Mouse (Mus musculus): ENCODE results near the gene Tmigd3.

DNA sequence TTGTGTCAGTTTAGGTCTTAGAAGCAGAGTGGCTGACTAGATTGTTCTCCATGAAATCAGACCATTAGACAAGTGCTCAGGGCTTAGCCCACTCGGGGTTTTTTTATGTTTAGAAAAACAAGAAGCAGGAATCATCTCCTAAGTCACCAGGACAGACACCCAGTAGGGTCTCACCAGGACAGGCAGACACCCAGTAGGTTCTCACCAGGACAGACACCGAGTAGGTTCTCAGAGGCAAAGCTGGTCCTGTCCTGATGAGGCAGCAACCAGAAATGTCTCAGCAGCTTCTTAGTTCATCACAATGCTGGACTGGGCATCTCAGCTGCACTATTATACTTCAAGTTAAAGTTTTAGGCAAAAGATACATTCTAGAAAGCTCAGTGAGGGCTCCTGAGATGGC, 46.0 kb upstream of the Tmigd3 start:
- TF ChIP-seq EP300 (IDR thresholded peaks at IDR 0.05; ENCODE audit: low read length) (no peak), E2F4 (IDR thresholded peaks at IDR 0.05; ENCODE audit: insufficient replicate concordance, low read depth, low read length) (no peak), CHD2 (IDR thresholded peaks at IDR 0.05; ENCODE audit: low read length) (no peak), HCFC1 (IDR thresholded peaks at IDR 0.05; ENCODE audit: low read depth, low read length) (no peak), CTCF (conservative IDR thresholded peaks at IDR 0.05 in 1 of 2, IDR thresholded peaks at IDR 0.05 in 1 of 2; ENCODE audit: low read depth in 2 of 2, low read length in 2 of 2) (no peak), PAX5 (IDR thresholded peaks at IDR 0.05; ENCODE audit: low read length) (no peak), POLR2A (IDR thresholded peaks at IDR 0.05; ENCODE audit: low read depth, low read length) (no peak), MYC (IDR thresholded peaks at IDR 0.05; ENCODE audit: low read depth, low read length) (no peak), TBP (conservative IDR thresholded peaks at IDR 0.05; ENCODE audit: low read depth, low read length) (no peak), BHLHE40 (IDR thresholded peaks at IDR 0.05; ENCODE audit: low read depth, low read length) (no peak), MAX (IDR thresholded peaks at IDR 0.05; ENCODE audit: low read length) (no peak), TCF12 (IDR thresholded peaks at IDR 0.05; ENCODE audit: low read depth, low read length) (no peak), RCOR1 (conservative IDR thresholded peaks at IDR 0.05; ENCODE audit: low read depth, low read length) (no peak)

All from CH12.LX (cell line).